Mouse (Mus musculus): ENCODE results near the gene Gucd1. TPM values are rescaled to one million over a fixed set of nuclear protein-coding genes. Genes with fewer than 3 reads are reported as not detected.
"Not testable (repeated sequence)": the region's sequence is repeated elsewhere in the genome, so short reads cannot be mapped to it uniquely, and the experiment has no call there.

Gucd1 gene
- polyA plus RNA-seq, 1 experiment from 2014 or later: 19.4 TPM

GRCm38 (mm10) chr10:75411343-75412113, 106.2 kb downstream of the Gucd1 start:
- not testable (repeated sequence) for H3K27ac ChIP-seq (ENCODE audit: low read depth, low read length); H3K36me3 ChIP-seq (ENCODE audit: control insufficient read depth, insufficient read depth, low read length); H3K4me2 ChIP-seq (ENCODE audit: low read depth, low read length); H3K9me3 ChIP-seq (ENCODE audit: control insufficient read depth, low read length); H3K27me3 ChIP-seq (ENCODE audit: control insufficient read depth, insufficient read depth, low read length); H3K4me1 ChIP-seq (ENCODE audit: control insufficient read depth, insufficient read depth, low read length); ATAC-seq (ENCODE audit: low read depth); H3K4me3 ChIP-seq (ENCODE audit: low read depth, low read length); H3K9ac ChIP-seq (replicated peaks; ENCODE audit: low read depth, low read length)
- WGBS: 50% methylated on average over 9 of the region's 10 CpGs

GRCm38 (mm10) chr10:75407741-75408140, 110.0 kb downstream of the Gucd1 start:
- H3K9me3 ChIP-seq (ENCODE audit: control insufficient read depth, low read length): no peaks in the 10 kb centered on the region
- ATAC-seq (ENCODE audit: low read depth): no peak
- H3K27me3 ChIP-seq (ENCODE audit: control insufficient read depth, insufficient read depth, low read length): no peaks in the 10 kb centered on the region
- WGBS: 92% methylated on average over 4 of the region's 4 CpGs
- no peak overlapping the region for H3K27ac ChIP-seq (ENCODE audit: low read depth, low read length)
- peaks cover 2% of the 10 kb centered on the region; the same call in 1 of the 2 replicates for H3K4me1 ChIP-seq (ENCODE audit: control insufficient read depth, insufficient read depth, low read length)
- H3K36me3 ChIP-seq (ENCODE audit: control insufficient read depth, insufficient read depth, low read length): no peaks in the 10 kb centered on the region
- no peak overlapping the region for H3K9ac ChIP-seq (replicated peaks; ENCODE audit: low read depth, low read length)
- H3K4me3 ChIP-seq (ENCODE audit: low read depth, low read length): no peak overlapping the region
- H3K4me2 ChIP-seq (ENCODE audit: low read depth, low read length): no peak overlapping the region

DNA sequence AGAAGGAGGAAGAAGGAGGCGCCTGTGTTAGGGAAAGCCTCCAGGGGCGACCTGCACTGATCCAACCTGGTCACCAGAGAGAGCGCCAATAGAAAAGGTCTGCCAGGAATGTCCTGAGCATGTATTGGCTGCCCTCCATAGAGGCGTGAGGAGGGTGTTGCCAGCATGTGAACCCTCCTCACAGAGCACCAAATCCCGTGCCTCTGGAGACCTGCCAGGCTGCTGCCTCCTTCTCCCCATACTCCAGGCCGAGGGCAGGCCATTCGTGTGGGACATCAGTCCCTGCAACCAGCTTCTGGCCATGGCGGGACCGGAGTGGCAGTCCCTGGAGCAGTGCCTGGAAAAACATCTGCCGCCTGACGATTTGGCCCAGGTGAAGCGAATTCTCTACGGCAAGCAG, 111.0 kb downstream of the Gucd1 start:
- ATAC-seq (ENCODE audit: low read depth): no peak
- WGBS: 54% methylated on average over 13 of the region's 13 CpGs
- no peaks in the 10 kb centered on the region for H3K36me3 ChIP-seq (ENCODE audit: control insufficient read depth, insufficient read depth, low read length)
- no peak overlapping the region for H3K9ac ChIP-seq (replicated peaks; ENCODE audit: low read depth, low read length)
- no peak overlapping the region for H3K4me2 ChIP-seq (ENCODE audit: low read depth, low read length)
- H3K27ac ChIP-seq (ENCODE audit: low read depth, low read length): no peak overlapping the region
- H3K27me3 ChIP-seq (ENCODE audit: control insufficient read depth, insufficient read depth, low read length): no peaks in the 10 kb centered on the region
- H3K4me3 ChIP-seq (ENCODE audit: low read depth, low read length): no peak overlapping the region
- no peaks in the 10 kb centered on the region for H3K4me1 ChIP-seq (ENCODE audit: control insufficient read depth, insufficient read depth, low read length)
- no peaks in the 10 kb centered on the region for H3K9me3 ChIP-seq (ENCODE audit: control insufficient read depth, low read length)

DNA sequence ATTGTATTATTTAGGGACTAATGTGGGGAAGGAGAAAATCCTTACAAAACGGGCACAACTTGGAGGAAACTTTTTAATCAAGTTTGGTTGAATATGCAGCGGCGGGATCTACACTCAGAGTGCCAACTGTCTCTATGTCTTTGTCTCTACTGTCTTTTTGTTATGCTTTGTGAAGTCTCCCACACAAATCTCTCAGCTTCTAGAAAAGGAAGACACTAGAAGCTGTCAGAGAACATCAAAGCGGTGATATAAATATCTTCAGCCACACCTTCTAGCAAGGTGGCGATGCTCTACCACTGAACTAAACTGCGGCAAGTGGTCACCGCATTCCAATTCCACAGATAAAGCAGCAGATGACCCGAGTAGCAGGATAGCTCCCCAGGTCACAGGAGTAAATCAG, 111.9 kb downstream of the Gucd1 start:
- H3K4me1 ChIP-seq (ENCODE audit: control insufficient read depth, insufficient read depth, low read length): no peaks in the 10 kb centered on the region
- no peak overlapping the region for H3K27ac ChIP-seq (ENCODE audit: low read depth, low read length)
- H3K36me3 ChIP-seq (ENCODE audit: control insufficient read depth, insufficient read depth, low read length): no peaks in the 10 kb centered on the region
- WGBS: 90% methylated on average over 8 of the region's 8 CpGs
- no peak overlapping the region for H3K4me3 ChIP-seq (ENCODE audit: low read depth, low read length)
- ATAC-seq (ENCODE audit: low read depth): no peak
- no peaks in the 10 kb centered on the region for H3K9me3 ChIP-seq (ENCODE audit: control insufficient read depth, low read length)
- H3K4me2 ChIP-seq (ENCODE audit: low read depth, low read length): no peak overlapping the region
- H3K9ac ChIP-seq (replicated peaks; ENCODE audit: low read depth, low read length): no peak overlapping the region
- no peaks in the 10 kb centered on the region for H3K27me3 ChIP-seq (ENCODE audit: control insufficient read depth, insufficient read depth, low read length)

DNA sequence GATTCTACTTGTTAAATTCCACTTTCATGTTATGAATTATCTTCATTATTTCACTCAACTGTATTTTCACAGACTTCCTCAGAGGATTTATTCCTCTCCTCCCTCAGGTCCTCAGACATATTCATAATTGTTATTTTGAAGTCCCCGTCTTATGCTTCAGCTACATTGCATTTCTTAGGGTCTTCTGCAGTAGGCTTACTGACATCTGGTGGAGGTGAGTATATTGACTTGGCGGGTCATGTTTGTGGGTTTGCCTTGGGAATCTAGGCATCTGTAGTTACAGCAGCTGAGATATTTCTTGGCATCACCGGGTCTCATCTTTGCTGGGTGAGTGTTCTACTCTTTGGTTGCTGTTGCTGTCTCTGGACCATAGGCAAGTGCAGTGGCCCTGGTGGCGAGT, 116.8 kb downstream of the Gucd1 start, which contains the start of gene Upb1:
Upb1 (plus strand) TSS at position 158 of the 400 bp plus-strand sequence.
- H3K27ac ChIP-seq (ENCODE audit: low read depth, low read length): no peak within 1 kb of the TSS
- H3K4me2 ChIP-seq (ENCODE audit: low read depth, low read length): no peak within 1 kb of the TSS
- H3K36me3 ChIP-seq (ENCODE audit: control insufficient read depth, insufficient read depth, low read length): no peaks in the 10 kb centered on the region
- ATAC-seq (ENCODE audit: low read depth): no peak
- no peaks in the 10 kb centered on the region for H3K27me3 ChIP-seq (ENCODE audit: control insufficient read depth, insufficient read depth, low read length)
- H3K4me3 ChIP-seq (ENCODE audit: low read depth, low read length): no peak within 1 kb of the TSS
- H3K4me1 ChIP-seq (ENCODE audit: control insufficient read depth, insufficient read depth, low read length): no peaks in the 10 kb centered on the region
- H3K9me3 ChIP-seq (ENCODE audit: control insufficient read depth, low read length): no peaks in the 10 kb centered on the region
- no peak within 1 kb of the TSS for H3K9ac ChIP-seq (replicated peaks; ENCODE audit: low read depth, low read length)
- 85% methylated on average over 4 of the region's 4 CpGs for WGBS

- H3K9ac ChIP-seq (replicated peaks; ENCODE audit: low read depth, low read length): no peak overlapping the region
- H3K4me2 ChIP-seq (ENCODE audit: low read depth, low read length): no peak overlapping the region
- ATAC-seq (ENCODE audit: low read depth): no peak
- H3K27me3 ChIP-seq (ENCODE audit: control insufficient read depth, insufficient read depth, low read length): no peaks in the 10 kb centered on the region
- H3K4me3 ChIP-seq (ENCODE audit: low read depth, low read length): no peak overlapping the region
- no peaks in the 10 kb centered on the region for H3K4me1 ChIP-seq (ENCODE audit: control insufficient read depth, insufficient read depth, low read length)
- H3K9me3 ChIP-seq (ENCODE audit: control insufficient read depth, low read length): no peaks in the 10 kb centered on the region
- no peaks in the 10 kb centered on the region for H3K36me3 ChIP-seq (ENCODE audit: control insufficient read depth, insufficient read depth, low read length)
- no peak overlapping the region for H3K27ac ChIP-seq (ENCODE audit: low read depth, low read length)
- 40% methylated on average over 14 of the region's 14 CpGs for WGBS
Measured at GRCm38 (mm10) chr10:75396966-75397365, 120.8 kb downstream of the Gucd1 start.

GRCm38 (mm10) chr10:75394796-75395195, 123.0 kb downstream of the Gucd1 start:
- ATAC-seq (ENCODE audit: low read depth): no peak
- no peaks in the 10 kb centered on the region for H3K9me3 ChIP-seq (ENCODE audit: control insufficient read depth, low read length)
- H3K4me3 ChIP-seq (ENCODE audit: low read depth, low read length): no peak overlapping the region
- H3K4me1 ChIP-seq (ENCODE audit: control insufficient read depth, insufficient read depth, low read length): no peaks in the 10 kb centered on the region
- H3K9ac ChIP-seq (replicated peaks; ENCODE audit: low read depth, low read length): no peak overlapping the region
- no peak overlapping the region for H3K27ac ChIP-seq (ENCODE audit: low read depth, low read length)
- no peak overlapping the region for H3K4me2 ChIP-seq (ENCODE audit: low read depth, low read length)
- WGBS: 89% methylated on average over 8 of the region's 8 CpGs
- no peaks in the 10 kb centered on the region for H3K27me3 ChIP-seq (ENCODE audit: control insufficient read depth, insufficient read depth, low read length)
- no peaks in the 10 kb centered on the region for H3K36me3 ChIP-seq (ENCODE audit: control insufficient read depth, insufficient read depth, low read length)

GRCm38 (mm10) chr10:75390832-75391231, 126.9 kb downstream of the Gucd1 start:
- H3K9me3 ChIP-seq (ENCODE audit: control insufficient read depth, low read length): no peaks in the 10 kb centered on the region
- 93% methylated on average over 4 of the region's 4 CpGs for WGBS
- no peak overlapping the region for H3K9ac ChIP-seq (replicated peaks; ENCODE audit: low read depth, low read length)
- no peak overlapping the region for H3K27ac ChIP-seq (ENCODE audit: low read depth, low read length)
- H3K4me2 ChIP-seq (ENCODE audit: low read depth, low read length): no peak overlapping the region
- no peaks in the 10 kb centered on the region for H3K4me1 ChIP-seq (ENCODE audit: control insufficient read depth, insufficient read depth, low read length)
- no peak for ATAC-seq (ENCODE audit: low read depth)
- H3K4me3 ChIP-seq (ENCODE audit: low read depth, low read length): no peak overlapping the region
- no peaks in the 10 kb centered on the region for H3K27me3 ChIP-seq (ENCODE audit: control insufficient read depth, insufficient read depth, low read length)
- no peaks in the 10 kb centered on the region for H3K36me3 ChIP-seq (ENCODE audit: control insufficient read depth, insufficient read depth, low read length)

GRCm38 (mm10) chr10:75390156-75390555, 127.6 kb downstream of the Gucd1 start:
- no peaks in the 10 kb centered on the region for H3K36me3 ChIP-seq (ENCODE audit: control insufficient read depth, insufficient read depth, low read length)
- no peak overlapping the region for H3K4me2 ChIP-seq (ENCODE audit: low read depth, low read length)
- ATAC-seq (ENCODE audit: low read depth): no peak
- no peak overlapping the region for H3K9ac ChIP-seq (replicated peaks; ENCODE audit: low read depth, low read length)
- no peaks in the 10 kb centered on the region for H3K4me1 ChIP-seq (ENCODE audit: control insufficient read depth, insufficient read depth, low read length)
- H3K27me3 ChIP-seq (ENCODE audit: control insufficient read depth, insufficient read depth, low read length): no peaks in the 10 kb centered on the region
- no peak overlapping the region for H3K27ac ChIP-seq (ENCODE audit: low read depth, low read length)
- H3K4me3 ChIP-seq (ENCODE audit: low read depth, low read length): no peak overlapping the region
- 87% methylated on average over 2 of the region's 2 CpGs for WGBS
- no peaks in the 10 kb centered on the region for H3K9me3 ChIP-seq (ENCODE audit: control insufficient read depth, low read length)

Data from neural tube, embryonic 14.5 days (tissue).